Mouse (Mus musculus): ENCODE measurements around the gene Tsc1. TPM values are rescaled to one million over a fixed set of nuclear protein-coding genes. Genes with fewer than 3 reads are reported as not detected.

Gene Tsc1
- polyA plus RNA-seq, 1 experiment from 2014 or later = 12.9 TPM

GRCm38 (mm10) chr2:28662891-28663290, 21.9 kb downstream of the Tsc1 start:
- Histone ChIP-seq H3K4me3 (ENCODE audit: control insufficient read depth in 1 of 2, insufficient read depth in 1 of 2, low read depth in 1 of 2, low read length in 2 of 2) (no peak overlapping the region), H3K9me3 (ENCODE audit: control insufficient read depth, low read length) (no peaks in the 10 kb centered on the region), H3K4me2 (ENCODE audit: low read length) (no peak overlapping the region), H3K4me1 (ENCODE audit: control insufficient read depth in 2 of 2, insufficient read depth in 2 of 2, low read length in 2 of 2) (no peaks in the 10 kb centered on the region), H3K27me3 (ENCODE audit: control insufficient read depth, insufficient read depth, low read length) (no peaks in the 10 kb centered on the region), H3K9ac (ENCODE audit: low read length) (no peak overlapping the region), H3K27ac (replicated peaks in 1 of 2; ENCODE audit: control insufficient read depth in 1 of 2, insufficient read depth in 1 of 2, low read depth in 2 of 2, low read length in 2 of 2) (no peak overlapping the region), H3K36me3 (ENCODE audit: control insufficient read depth, insufficient read depth, low read length) (peaks cover 96% of the 10 kb centered on the region)
- ATAC-seq (ENCODE audit: insufficient number of reproducible peaks, insufficient read depth, low FRiP score, low read depth) = no peak
- WGBS = 92% methylated on average over 3 of the region's 3 CpGs

- H3K9ac ChIP-seq (ENCODE audit: low read length) = no peak overlapping the region
- no peak overlapping the region for H3K27ac ChIP-seq (replicated peaks in 1 of 2; ENCODE audit: control insufficient read depth in 1 of 2, insufficient read depth in 1 of 2, low read depth in 2 of 2, low read length in 2 of 2)
- 78% methylated on average over 3 of the region's 3 CpGs for WGBS
- H3K36me3 ChIP-seq (ENCODE audit: control insufficient read depth, insufficient read depth, low read length) = peaks cover 96% of the 10 kb centered on the region
- no peak overlapping the region for H3K4me2 ChIP-seq (ENCODE audit: low read length)
- H3K4me3 ChIP-seq (ENCODE audit: control insufficient read depth in 1 of 2, insufficient read depth in 1 of 2, low read depth in 1 of 2, low read length in 2 of 2) = no peak overlapping the region
- no peaks in the 10 kb centered on the region for H3K9me3 ChIP-seq (ENCODE audit: control insufficient read depth, low read length)
- no peaks in the 10 kb centered on the region for H3K27me3 ChIP-seq (ENCODE audit: control insufficient read depth, insufficient read depth, low read length)
- ATAC-seq (ENCODE audit: insufficient number of reproducible peaks, insufficient read depth, low FRiP score, low read depth) = no peak
- no peaks in the 10 kb centered on the region for H3K4me1 ChIP-seq (ENCODE audit: control insufficient read depth in 2 of 2, insufficient read depth in 2 of 2, low read length in 2 of 2)
Observed at GRCm38 (mm10) chr2:28665818-28666217, 24.8 kb downstream of the Tsc1 start.

GRCm38 (mm10) chr2:28671438-28671837, 30.4 kb downstream of the Tsc1 start:
- Histone ChIP-seq H3K9me3 (ENCODE audit: control insufficient read depth, low read length) (no peaks in the 10 kb centered on the region), H3K27me3 (ENCODE audit: control insufficient read depth, insufficient read depth, low read length) (no peaks in the 10 kb centered on the region), H3K4me1 (ENCODE audit: control insufficient read depth in 2 of 2, insufficient read depth in 2 of 2, low read length in 2 of 2) (no peaks in the 10 kb centered on the region), H3K27ac (replicated peaks in 1 of 2; ENCODE audit: control insufficient read depth in 1 of 2, insufficient read depth in 1 of 2, low read depth in 2 of 2, low read length in 2 of 2) (no peak overlapping the region), H3K4me3 (ENCODE audit: control insufficient read depth in 1 of 2, insufficient read depth in 1 of 2, low read depth in 1 of 2, low read length in 2 of 2) (no peak overlapping the region), H3K36me3 (ENCODE audit: control insufficient read depth, insufficient read depth, low read length) (peaks cover 97% of the 10 kb centered on the region), H3K4me2 (ENCODE audit: low read length) (no peak overlapping the region), H3K9ac (ENCODE audit: low read length) (no peak overlapping the region)
- WGBS = 81% methylated on average over 2 of the region's 2 CpGs
- ATAC-seq (ENCODE audit: insufficient number of reproducible peaks, insufficient read depth, low FRiP score, low read depth) = no peak

GRCm38 (mm10) chr2:28676005-28676404, 35.0 kb downstream of the Tsc1 start:
- Histone ChIP-seq H3K27ac (replicated peaks in 1 of 2; ENCODE audit: control insufficient read depth in 1 of 2, insufficient read depth in 1 of 2, low read depth in 2 of 2, low read length in 2 of 2) (no peak overlapping the region), H3K4me2 (ENCODE audit: low read length) (no peak overlapping the region), H3K27me3 (ENCODE audit: control insufficient read depth, insufficient read depth, low read length) (no peaks in the 10 kb centered on the region), H3K9me3 (ENCODE audit: control insufficient read depth, low read length) (no peaks in the 10 kb centered on the region), H3K9ac (ENCODE audit: low read length) (no peak overlapping the region), H3K36me3 (ENCODE audit: control insufficient read depth, insufficient read depth, low read length) (peaks cover 93% of the 10 kb centered on the region), H3K4me3 (ENCODE audit: control insufficient read depth in 1 of 2, insufficient read depth in 1 of 2, low read depth in 1 of 2, low read length in 2 of 2) (no peak overlapping the region), H3K4me1 (ENCODE audit: control insufficient read depth in 2 of 2, insufficient read depth in 2 of 2, low read length in 2 of 2) (no peaks in the 10 kb centered on the region)
- 87% methylated on average over 8 of the region's 8 CpGs for WGBS
- no peak for ATAC-seq (ENCODE audit: insufficient number of reproducible peaks, insufficient read depth, low FRiP score, low read depth)

GRCm38 (mm10) chr2:28680710-28681109, 39.7 kb downstream of the Tsc1 start:
- Histone ChIP-seq H3K4me3 (ENCODE audit: control insufficient read depth in 1 of 2, insufficient read depth in 1 of 2, low read depth in 1 of 2, low read length in 2 of 2) (no peak overlapping the region), H3K27ac (replicated peaks in 1 of 2; ENCODE audit: control insufficient read depth in 1 of 2, insufficient read depth in 1 of 2, low read depth in 2 of 2, low read length in 2 of 2) (no peak overlapping the region), H3K36me3 (ENCODE audit: control insufficient read depth, insufficient read depth, low read length) (peaks cover 95% of the 10 kb centered on the region), H3K4me2 (ENCODE audit: low read length) (no peak overlapping the region), H3K4me1 (ENCODE audit: control insufficient read depth in 2 of 2, insufficient read depth in 2 of 2, low read length in 2 of 2) (no peaks in the 10 kb centered on the region), H3K27me3 (ENCODE audit: control insufficient read depth, insufficient read depth, low read length) (no peaks in the 10 kb centered on the region), H3K9me3 (ENCODE audit: control insufficient read depth, low read length) (no peaks in the 10 kb centered on the region), H3K9ac (ENCODE audit: low read length) (no peak overlapping the region)
- no peak for ATAC-seq (ENCODE audit: insufficient number of reproducible peaks, insufficient read depth, low FRiP score, low read depth)
- 42% methylated on average over 4 of the region's 4 CpGs for WGBS

- ATAC-seq (ENCODE audit: insufficient number of reproducible peaks, insufficient read depth, low FRiP score, low read depth) = no peak; the same call in 1 of the 2 replicates
- Histone ChIP-seq H3K4me3 (ENCODE audit: control insufficient read depth in 1 of 2, insufficient read depth in 1 of 2, low read depth in 1 of 2, low read length in 2 of 2) (no peak overlapping the region), H3K9ac (ENCODE audit: low read length) (no peak overlapping the region), H3K36me3 (ENCODE audit: control insufficient read depth, insufficient read depth, low read length) (peaks cover 95% of the 10 kb centered on the region), H3K27me3 (ENCODE audit: control insufficient read depth, insufficient read depth, low read length) (no peaks in the 10 kb centered on the region), H3K4me1 (ENCODE audit: control insufficient read depth in 2 of 2, insufficient read depth in 2 of 2, low read length in 2 of 2) (no peaks in the 10 kb centered on the region), H3K4me2 (ENCODE audit: low read length) (no peak overlapping the region), H3K27ac (replicated peaks in 1 of 2; ENCODE audit: control insufficient read depth in 1 of 2, insufficient read depth in 1 of 2, low read depth in 2 of 2, low read length in 2 of 2) (no peak overlapping the region), H3K9me3 (ENCODE audit: control insufficient read depth, low read length) (no peaks in the 10 kb centered on the region)
- WGBS = 74% methylated on average over 4 of the region's 4 CpGs
Observed at GRCm38 (mm10) chr2:28681718-28682117, 40.7 kb downstream of the Tsc1 start.

- H3K4me2 ChIP-seq (ENCODE audit: low read length) = no peak overlapping the region
- H3K9ac ChIP-seq (ENCODE audit: low read length) = no peak overlapping the region
- no peak overlapping the region for H3K27ac ChIP-seq (replicated peaks in 1 of 2; ENCODE audit: control insufficient read depth in 1 of 2, insufficient read depth in 1 of 2, low read depth in 2 of 2, low read length in 2 of 2)
- no peaks in the 10 kb centered on the region for H3K4me1 ChIP-seq (ENCODE audit: control insufficient read depth in 2 of 2, insufficient read depth in 2 of 2, low read length in 2 of 2)
- WGBS = 84% methylated on average over 7 of the region's 7 CpGs
- H3K4me3 ChIP-seq (ENCODE audit: control insufficient read depth in 1 of 2, insufficient read depth in 1 of 2, low read depth in 1 of 2, low read length in 2 of 2) = no peak overlapping the region
- H3K27me3 ChIP-seq (ENCODE audit: control insufficient read depth, insufficient read depth, low read length) = no peaks in the 10 kb centered on the region
- no peak for ATAC-seq (ENCODE audit: insufficient number of reproducible peaks, insufficient read depth, low FRiP score, low read depth)
- no peaks in the 10 kb centered on the region for H3K9me3 ChIP-seq (ENCODE audit: control insufficient read depth, low read length)
- peaks cover 76% of the 10 kb centered on the region for H3K36me3 ChIP-seq (ENCODE audit: control insufficient read depth, insufficient read depth, low read length)
Observed at GRCm38 (mm10) chr2:28685895-28686294, 44.9 kb downstream of the Tsc1 start.

- Histone ChIP-seq H3K4me2 (ENCODE audit: low read length) (no peak overlapping the region), H3K27ac (replicated peaks in 1 of 2; ENCODE audit: control insufficient read depth in 1 of 2, insufficient read depth in 1 of 2, low read depth in 2 of 2, low read length in 2 of 2) (no peak overlapping the region), H3K9me3 (ENCODE audit: control insufficient read depth, low read length) (no peaks in the 10 kb centered on the region), H3K27me3 (ENCODE audit: control insufficient read depth, insufficient read depth, low read length) (no peaks in the 10 kb centered on the region), H3K36me3 (ENCODE audit: control insufficient read depth, insufficient read depth, low read length) (peaks cover 54% of the 10 kb centered on the region), H3K9ac (ENCODE audit: low read length) (no peak overlapping the region), H3K4me1 (ENCODE audit: control insufficient read depth in 2 of 2, insufficient read depth in 2 of 2, low read length in 2 of 2) (no peaks in the 10 kb centered on the region), H3K4me3 (ENCODE audit: control insufficient read depth in 1 of 2, insufficient read depth in 1 of 2, low read depth in 1 of 2, low read length in 2 of 2) (no peak overlapping the region)
- 0 out of 2 replicates have a peak, but pooled peaks have one; percentile 26 for ATAC-seq (ENCODE audit: insufficient number of reproducible peaks, insufficient read depth, low FRiP score, low read depth)
- 46% methylated on average over 3 of the region's 3 CpGs for WGBS
Observed at GRCm38 (mm10) chr2:28688431-28688830, 47.4 kb downstream of the Tsc1 start.

All from heart, embryonic 14.5 days (tissue).